Mouse (Mus musculus): ENCODE data around the gene Mfsd14a.

Mfsd14a gene

DNA sequence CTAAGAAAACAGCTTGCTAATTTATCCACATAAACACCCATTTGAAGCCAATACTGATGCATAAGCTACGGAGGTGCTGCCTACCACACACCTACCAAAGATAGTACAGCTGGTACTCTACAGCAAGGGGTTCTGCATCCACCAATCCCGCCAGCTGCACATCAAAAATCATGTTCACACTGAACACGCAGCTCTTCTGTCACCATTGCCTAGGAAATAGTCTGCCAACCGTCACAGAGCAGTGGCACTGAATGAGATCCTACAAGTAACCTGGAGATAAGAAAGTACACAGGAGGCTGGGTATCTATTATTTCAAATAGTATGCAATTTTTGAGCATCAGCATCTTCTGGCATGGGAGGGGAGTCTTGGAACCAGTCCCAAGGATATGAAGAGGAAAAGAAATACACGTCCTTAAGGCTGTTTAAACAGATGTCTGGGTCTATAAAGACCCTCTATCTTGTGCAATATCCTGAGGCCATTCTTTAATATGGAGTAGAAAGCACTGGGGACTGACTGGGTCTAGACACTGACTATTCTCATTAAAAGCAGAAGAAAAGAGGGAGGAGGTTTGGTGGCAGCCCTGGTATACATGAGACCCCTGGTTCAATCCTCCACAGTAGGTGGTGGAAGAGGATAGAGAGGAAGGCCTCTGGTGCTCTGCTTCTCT lies 9.1 kb downstream of the Mfsd14a start:
- DNase-seq (ENCODE audit: extremely low spot score, low spot score): no peak

DNA sequence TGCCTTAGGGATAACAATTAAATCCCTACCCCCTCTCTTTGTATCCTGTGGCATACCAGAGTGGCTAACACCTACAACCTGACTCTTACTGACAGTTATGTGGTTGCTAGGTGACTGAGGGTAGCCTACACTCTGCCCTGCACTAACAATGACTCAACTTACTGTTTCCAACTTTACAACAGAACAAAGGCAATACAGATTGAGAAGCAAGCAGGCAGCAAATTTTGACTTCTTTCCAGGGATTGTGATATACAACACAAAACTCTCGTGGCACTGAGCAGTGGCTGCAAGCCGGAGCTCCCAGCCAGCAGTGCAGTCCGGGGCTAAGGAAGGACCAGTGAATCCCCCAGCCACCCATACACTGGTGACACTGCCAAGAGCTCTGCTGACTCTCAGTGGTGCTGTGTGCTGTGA lies 10.4 kb downstream of the Mfsd14a start:
- DNase-seq (ENCODE audit: extremely low spot score, low spot score): no peak

DNA sequence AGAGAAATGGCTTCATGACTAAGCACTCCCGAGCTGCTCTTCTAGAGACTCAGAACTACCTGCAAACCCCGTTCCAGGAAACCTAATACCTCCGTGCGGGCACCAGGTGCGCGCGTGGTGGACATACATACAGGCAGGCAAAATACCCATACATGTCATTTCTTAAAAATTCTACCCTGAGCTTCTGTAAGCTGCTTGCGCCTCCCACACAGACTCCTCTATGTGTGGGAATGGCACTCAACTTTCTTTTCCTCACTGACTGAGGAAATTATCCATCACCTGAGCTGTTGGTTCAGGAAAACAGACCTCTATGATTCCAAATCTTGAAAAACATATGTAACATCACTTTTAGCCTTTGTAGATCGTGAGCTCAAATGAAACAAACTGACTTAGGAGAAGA lies 11.8 kb downstream of the Mfsd14a start:
- no peak for DNase-seq (ENCODE audit: extremely low spot score, low spot score)

DNA sequence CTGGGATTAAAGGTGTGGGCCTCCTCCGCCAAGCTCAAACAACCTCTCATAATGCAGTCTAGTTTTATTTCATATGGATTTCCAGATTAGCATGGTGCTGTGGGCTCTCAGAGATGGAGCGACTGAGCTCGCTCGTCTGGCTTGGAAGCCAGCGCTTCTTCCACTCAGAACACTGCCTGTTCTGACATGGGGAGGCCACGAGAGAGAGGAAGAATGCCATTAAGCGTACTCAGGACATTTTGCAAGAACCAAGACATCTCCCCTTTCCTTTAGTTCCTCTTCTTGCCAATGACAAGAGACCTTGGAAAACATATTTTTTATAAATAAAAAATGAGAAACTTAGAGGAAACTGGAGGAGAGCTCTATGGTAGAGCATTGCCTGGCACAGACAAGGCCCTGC lies 13.7 kb downstream of the Mfsd14a start:
- no peak for DNase-seq (ENCODE audit: extremely low spot score, low spot score)

DNA sequence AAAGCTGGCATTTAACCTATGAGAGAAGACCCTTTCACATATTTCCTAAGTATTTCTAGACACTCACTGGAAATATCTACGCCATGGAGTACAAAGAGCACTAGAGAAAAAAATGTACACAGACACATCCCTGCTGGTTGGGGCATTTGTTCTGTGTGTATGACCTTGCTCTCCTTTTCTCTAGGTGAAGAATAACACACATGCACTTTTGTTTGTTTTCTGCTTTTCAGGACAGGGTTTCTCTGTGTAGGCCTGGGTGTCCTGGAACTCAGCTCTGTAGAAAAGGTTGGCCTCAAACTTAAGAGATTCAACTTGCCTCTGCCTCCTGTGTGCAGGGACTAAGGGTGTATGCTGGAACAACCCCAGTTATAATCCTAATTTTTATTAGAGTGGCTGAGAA lies 16.1 kb downstream of the Mfsd14a start:
- DNase-seq (ENCODE audit: extremely low spot score, low spot score): no peak

DNA sequence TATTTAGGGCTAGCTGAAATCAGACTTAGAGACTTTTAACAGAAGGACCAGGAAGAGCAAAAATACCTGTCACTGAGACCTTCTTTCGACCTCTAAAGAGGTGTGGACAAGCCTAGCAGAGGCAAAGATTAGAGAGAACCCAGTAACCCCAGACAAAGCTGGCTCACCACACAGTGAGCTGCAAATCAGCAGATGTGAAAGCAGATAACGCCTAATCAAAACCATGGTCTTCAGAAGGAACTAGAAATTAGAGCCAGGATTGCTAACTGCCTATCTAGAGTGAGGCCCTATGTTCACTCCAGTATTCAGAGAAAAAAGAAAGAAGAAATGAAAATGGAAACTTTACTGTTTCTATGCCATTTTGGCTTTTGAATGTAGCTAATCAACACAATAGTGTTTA lies 20.1 kb downstream of the Mfsd14a start:
- DNase-seq (ENCODE audit: extremely low spot score, low spot score): no peak

DNA sequence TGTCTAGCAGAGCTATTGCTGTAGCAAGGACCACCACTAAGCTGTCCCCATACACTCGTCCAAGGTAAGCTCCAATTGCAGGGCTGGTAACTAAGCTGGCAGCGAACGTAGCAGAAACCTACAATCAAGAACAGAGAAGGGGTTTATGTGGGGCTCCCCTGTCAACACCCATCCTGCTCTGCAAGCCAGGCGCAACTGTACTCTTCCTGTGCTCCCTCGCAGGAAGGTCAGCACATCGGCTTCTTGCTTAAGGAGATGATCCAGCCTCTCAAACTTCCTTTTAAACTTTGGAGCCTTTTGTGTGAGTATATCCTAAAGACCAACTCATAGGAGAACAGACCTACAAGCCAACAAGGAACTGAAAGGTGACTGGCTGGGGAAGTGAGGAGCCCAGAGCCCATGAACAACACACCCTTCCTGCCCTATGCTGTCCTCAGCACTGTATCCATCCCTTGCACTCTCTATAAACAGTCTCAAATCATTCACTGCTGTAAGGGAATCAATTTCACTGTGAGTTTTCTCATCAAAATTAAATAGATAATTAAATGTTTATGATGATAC lies 20.6 kb downstream of the Mfsd14a start:
- DNase-seq (ENCODE audit: extremely low spot score, low spot score): no peak

DNA sequence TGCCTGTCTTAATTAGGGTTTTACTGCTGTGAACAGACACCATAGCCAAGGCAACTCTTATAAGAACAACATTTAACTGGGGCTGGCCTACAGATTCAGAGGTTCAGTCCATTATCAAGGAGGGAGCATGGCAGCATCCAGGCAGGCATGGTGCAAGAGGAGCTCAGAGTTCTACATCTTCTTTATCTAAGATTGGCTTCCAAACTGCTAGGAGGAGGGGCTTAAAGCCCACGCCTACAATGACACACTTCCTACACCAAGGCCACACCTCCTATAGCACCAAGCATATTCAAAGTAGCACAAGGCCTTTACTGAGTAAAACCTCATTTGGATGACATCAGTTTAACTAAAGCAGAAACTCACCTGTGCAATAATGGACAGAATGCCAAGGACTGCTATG lies 22.5 kb downstream of the Mfsd14a start:
- DNase-seq (ENCODE audit: extremely low spot score, low spot score): no peak

DNA sequence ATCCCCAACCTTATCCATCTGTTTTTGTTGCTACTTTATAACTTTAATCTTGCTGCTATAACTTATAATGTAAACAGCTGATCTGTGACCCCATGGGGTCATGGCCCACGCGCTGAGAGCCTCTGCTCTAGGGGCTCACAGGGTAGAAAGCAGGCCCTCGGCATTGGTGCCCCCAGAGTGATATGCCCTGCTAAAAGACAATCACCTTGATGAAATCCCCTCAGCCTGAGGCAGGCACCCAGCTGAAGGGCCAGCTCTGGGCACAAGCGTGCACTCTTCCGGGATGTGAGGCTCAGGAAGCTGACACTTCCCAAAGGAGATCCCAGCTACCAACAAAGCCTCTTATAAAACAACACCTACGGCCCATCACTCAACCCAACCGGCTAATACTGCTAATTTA lies 23.9 kb downstream of the Mfsd14a start:
- no peak for DNase-seq (ENCODE audit: extremely low spot score, low spot score)

DNA sequence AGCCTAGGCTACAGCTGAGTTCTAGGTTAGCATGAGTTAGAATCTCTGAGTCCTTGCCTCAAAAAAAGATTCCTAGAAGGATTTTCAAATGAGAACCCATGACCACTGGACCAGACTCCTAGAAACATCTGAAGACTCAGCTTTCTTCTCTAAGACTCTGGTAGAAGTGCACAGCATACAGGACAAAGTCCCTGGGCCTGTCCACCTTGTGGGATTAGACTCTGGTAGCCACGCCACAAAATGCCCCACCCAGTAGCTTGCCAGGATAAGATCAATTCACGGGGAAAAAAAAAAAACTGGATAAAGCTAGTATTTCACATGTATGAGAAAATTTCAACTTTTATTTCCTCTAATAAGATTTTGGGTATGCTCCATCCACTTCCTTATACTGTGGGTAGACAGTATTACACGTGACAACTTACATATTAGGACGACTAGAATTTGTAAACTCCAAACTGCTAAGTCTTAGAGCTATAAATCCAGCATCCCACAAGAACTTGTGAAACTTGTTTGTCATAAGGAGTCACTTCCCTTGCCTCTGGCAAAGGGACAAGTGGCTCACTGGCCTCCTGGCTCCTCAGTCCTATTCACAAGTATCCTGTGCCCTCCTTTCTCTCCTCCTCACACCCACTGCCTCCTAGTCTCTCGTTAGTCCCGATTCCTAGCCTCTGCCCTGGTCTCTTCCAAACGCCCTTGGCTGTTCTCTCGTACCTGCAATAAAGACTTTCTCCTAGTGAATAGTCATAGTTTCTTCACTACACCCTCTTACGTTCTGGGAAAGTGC lies 24.6 kb downstream of the Mfsd14a start:
- DNase-seq (ENCODE audit: extremely low spot score, low spot score): no peak

DNA sequence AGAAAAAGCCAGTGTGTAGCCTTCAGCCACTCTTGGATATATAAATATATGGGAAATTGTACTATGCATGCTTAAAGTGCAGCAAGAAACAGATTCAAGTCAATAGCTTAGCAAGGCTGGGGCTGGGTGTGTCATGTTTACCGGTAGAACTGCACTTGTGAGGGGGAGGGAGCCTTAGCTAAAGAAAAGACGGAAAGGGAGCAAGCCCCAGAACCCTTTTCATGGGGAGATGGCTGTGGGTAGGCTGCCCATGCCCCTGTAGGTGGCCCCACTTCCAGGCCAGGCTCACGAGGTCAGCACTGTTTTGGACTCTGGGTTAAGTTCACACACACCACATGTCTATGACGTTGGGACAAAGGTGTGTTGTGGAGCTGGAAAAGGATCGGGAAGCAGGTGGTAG lies 26.7 kb downstream of the Mfsd14a start:
- DNase-seq (ENCODE audit: extremely low spot score, low spot score): no peak

DNA sequence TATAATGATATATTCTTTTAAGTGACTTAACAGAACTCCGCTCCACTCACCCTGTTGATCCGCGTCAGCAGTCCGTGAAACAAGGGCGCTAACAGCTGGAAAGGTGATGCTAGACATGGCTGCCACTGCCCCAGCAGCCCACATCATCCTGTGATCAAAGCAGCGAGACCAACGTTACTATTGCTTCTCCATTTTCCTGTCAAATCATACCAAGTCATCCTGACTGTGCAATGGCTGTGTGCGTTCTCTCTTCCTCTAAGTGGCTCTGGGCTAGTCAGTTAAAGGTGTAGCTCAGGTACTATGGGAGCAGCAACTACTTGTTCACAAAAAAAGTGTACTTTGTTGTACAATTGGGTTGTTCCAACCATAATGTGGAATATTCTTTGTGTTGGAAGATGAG lies 27.6 kb downstream of the Mfsd14a start:
- no peak for DNase-seq (ENCODE audit: extremely low spot score, low spot score)

DNA sequence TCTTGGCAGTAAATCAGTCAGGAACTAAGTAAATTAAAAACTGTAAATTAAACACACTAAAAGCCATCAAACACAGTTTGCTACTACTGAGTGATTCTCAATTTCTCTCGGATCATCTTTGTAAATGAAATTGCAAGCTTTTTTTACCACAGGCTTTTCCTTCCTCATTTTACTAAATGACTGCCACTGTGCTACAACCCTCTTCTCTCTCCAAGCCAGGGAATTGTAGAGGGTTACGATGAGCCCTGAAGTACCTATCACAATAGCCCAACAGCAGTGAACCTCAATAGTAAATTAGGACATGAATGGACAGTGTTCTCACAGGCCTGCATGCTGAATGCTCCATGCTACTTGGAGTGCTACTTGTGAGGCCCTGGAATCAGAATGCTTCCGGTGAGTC lies 28.4 kb downstream of the Mfsd14a start:
- no peak for DNase-seq (ENCODE audit: extremely low spot score, low spot score)

DNA sequence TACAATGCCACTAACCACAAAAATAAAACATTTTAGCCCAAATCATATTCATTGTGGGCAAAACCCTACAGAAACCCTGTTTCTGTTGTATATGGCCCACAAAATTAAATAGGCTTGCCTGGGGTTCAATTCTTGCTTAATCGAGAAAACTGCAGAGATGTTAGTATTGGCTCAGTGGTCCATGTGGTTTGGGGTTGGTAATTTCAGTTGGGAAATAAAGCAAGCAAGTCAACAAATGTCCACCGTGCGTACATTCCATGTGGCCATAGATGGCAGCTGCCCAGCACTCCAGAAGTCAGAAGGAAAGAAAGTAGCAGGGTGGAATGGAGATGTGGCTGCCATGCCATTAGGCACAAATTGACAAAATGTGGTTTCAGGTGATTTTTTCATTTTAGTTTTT lies 29.5 kb downstream of the Mfsd14a start:
- no peak for DNase-seq (ENCODE audit: extremely low spot score, low spot score)

DNA sequence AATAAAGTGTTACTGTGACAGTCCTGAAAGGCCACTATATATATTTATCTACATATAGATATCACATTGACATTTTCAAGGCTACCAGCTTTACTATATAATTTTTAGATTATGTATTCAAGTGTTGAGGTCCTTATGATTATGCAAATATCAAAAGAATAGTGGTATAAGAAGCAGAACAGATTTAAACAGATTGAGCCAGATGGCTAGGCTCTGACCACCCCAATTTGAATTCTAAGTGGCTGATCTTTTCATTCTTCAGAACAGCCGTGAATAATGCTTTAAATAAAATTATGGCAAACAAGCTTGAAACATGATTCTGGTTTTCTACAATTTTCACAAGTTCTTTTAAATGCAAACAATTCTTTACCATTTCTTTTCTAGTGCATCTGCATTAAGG lies 31.0 kb downstream of the Mfsd14a start:
- DNase-seq (ENCODE audit: extremely low spot score, low spot score): no peak

DNA sequence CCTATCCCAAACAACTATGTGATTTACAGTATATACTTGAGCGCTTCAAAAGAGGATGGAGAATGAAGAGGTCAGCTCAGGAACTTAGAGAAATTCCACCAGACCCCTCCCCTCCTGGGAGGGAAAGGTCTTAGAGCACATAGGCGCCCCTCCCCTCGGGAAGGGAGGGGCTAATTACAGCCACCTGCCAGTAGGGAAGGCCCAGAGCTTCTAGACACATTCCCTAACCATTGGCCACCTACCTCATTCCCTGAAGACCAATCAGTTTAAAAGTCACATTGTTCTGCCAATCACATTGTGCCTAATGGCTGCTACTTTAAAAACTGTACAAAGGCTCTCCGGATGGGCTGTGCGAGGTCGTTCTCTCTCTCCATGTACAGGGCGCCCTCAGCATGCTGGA lies 39.8 kb downstream of the Mfsd14a start:
- DNase-seq (ENCODE audit: extremely low spot score, low spot score): no peak

DNA sequence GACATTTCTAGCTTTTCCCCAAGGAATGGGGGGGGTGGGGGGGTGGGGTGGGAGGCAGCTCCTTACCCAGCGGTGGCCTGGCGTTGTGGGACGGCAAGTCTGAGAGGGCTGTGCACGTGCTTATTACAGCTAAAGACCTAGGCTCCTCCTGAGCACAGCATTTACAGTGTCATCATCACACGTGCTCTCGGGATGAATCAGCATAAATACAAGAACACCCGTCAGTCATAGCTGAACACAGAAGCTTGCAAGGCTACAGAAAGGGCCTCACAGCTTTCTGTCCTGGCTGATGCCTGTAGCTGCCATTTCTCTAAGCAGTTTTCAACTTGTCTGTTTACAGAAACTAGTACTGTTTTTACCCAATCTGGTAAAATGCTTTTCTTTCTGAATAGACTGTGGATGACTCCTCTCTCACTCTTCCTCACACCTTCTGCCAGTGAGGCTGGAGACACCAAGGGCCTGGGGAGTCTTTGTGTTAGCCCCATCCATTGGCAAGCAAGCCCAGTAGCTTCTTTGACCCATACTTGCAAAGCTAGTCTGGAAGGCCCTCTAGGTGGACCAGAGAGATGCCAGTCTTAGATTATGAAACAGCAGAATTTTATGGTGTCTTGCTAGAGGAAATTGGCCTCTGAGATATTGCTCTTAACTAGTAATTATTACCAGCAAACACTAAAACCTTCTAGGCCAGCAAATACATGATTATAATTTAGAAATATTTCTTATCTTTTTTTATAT lies 41.7 kb downstream of the Mfsd14a start:
- DNase-seq (ENCODE audit: extremely low spot score, low spot score): no peak

DNA sequence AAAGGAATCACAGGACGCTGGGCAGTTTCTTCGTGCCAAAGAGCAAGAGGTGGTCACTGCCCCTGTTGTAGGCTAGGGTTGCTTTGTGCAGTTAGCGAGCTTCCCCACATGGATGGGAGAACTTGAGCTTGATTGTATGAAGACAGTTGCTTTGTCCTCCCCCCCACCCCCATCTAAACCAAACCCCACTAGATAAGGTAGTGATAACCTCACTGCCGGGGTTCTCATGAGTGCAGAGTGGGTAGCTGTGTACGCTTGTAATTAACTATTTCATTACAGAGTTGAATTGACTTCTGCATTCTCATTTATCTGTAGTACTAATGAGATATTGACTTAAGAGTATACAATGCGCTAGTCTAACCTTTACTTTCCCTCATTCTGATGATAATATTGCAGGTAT lies 43.6 kb downstream of the Mfsd14a start:
- DNase-seq (ENCODE audit: extremely low spot score, low spot score): no peak

DNA sequence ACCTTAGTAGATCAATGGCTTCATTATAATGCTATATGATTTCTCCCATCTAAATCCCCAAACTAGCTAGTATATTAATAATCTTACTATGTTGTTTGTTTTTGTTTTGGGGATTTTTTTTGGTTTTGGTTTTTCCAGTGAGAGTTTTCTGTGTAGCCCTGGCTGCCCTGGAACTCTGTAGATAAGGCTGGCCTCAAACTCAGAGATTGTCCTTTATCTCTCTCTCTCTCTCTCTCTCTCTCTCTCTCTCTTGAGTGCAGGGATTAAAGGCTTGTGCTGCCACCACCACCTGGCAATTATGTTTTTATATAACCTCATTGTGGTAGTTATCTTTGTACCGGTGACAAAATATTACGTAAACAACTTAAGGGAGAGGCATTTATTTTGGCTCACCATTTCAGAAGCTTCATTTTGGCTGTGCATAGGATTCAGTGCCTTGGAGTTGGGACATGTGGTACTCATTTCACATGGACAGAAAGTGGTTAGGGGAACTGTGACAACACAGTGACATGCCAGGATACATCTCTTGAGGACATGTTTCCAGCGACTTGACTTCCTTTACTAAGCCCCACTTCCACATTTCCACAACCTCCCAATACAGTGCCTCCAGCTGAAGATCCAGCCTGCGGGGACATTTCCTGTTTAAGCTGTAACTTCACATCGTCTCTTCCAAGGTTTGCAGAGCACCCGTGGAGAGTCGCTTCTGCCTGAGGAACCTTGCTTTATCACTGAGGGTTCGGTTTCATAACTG lies 47.0 kb downstream of the Mfsd14a start:
- no peak for DNase-seq (ENCODE audit: extremely low spot score, low spot score)

DNA sequence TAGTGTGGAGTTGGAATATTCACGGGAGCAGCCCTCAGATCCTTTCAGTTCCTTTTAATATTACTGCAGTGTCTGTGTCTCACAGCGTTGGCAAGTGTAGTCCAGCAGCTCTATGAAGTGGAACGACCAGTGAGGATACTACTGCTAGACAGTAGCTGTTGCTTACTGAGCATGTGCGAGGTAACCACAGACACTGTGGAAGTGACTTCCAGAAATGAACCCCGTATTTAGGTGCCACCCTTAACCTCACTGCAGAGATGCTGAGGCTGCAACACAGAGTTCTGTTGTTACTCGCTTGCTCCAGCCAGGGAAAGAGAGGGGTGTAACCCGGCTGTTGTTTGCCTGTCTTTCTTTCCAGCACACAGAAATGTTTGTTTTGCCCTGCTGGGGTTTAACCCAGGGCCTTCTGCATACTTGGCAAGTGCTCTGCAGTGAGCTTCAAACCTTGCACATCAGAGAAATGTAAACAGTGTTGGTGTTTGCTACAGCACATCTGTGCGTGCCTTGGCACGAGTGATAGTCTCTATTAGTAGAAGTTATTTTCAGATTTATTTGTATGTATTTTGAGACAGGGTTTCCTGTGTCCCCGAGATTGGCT lies 48.1 kb downstream of the Mfsd14a start, which contains the start of gene Trmt13:
Gene Trmt13 (minus strand): TSS at position 293 of the 598 bp plus-strand sequence.
- DNase-seq (ENCODE audit: extremely low spot score, low spot score): no peak

DNA sequence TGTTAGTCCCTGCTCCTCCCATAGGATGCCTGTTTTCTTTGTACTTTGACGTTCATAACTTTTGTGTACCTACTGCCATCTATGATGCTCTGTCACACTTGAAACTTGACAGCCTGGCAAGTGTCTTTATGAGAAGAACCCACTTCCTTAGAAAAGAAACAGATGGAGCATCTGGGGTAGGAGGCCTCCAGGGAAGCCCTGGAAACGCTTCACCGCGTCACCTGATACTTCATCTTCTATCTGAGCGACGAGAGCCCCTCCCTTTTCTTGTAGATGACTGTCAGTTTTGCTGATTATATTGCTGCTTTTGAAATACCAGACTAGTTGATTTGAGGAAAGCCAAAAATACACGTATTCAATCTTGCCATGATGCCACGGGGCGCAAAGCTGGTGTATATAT lies 57.9 kb downstream of the Mfsd14a start:
- no peak for DNase-seq (ENCODE audit: extremely low spot score, low spot score)
